Mouse (Mus musculus) ES-E14 (cell line): ENCODE measurements at regions not wholly inside any gene's neighbourhood (a gene's known extent, or its start where the extent isn't known, plus 50 kb on each side); places are given as distances from the start of the nearest gene placed in this dataset.

Experiments used
- DNase-seq: peaks from one replicate; pipeline ENCODE4 v3.0.0-alpha.2; 2013; ENCODE audit warnings: low read depth, low spot score
- H3K27ac ChIP-seq: 2 replicates; pipeline ENCODE4 v1.5.1; 2012; ENCODE audit warnings: low read depth, mild to moderate bottlenecking, low read length, moderate library complexity, mixed read lengths; ENCODE audit not compliant: poor library complexity, insufficient read depth, severe bottlenecking
- H3K36me3 ChIP-seq: 2 replicates; pipeline ENCODE4 v1.6.1; 2012; ENCODE audit warnings: mild to moderate bottlenecking, low read length, moderate library complexity, mixed read lengths; ENCODE audit not compliant: control insufficient read depth, poor library complexity, insufficient read depth, severe bottlenecking
- H3K4me1 ChIP-seq, 2 experiments: fragments of 150-350 bp in 1 of 2; sonication (generic) in 1 of 2; 2 replicates each; pipeline ENCODE4 v1.6.1; 2012; ENCODE audit warnings: low read length in 2 of 2, mild to moderate bottlenecking in 1 of 2, mixed read lengths in 1 of 2; ENCODE audit not compliant: control insufficient read depth in 2 of 2, insufficient read depth in 2 of 2, poor library complexity in 1 of 2
- H3K4me3 ChIP-seq, 2 experiments: fragments of 150-350 bp in 1 of 2; sonication (generic) in 1 of 2; 2 replicates each; pipeline ENCODE4 v1.5.1; 2012; ENCODE audit warnings: low read length in 2 of 2, low read depth in 1 of 2, mild to moderate bottlenecking in 1 of 2, mixed read lengths in 1 of 2; ENCODE audit not compliant: insufficient read depth in 1 of 2, poor library complexity in 1 of 2, severe bottlenecking in 1 of 2
- H3K9ac ChIP-seq: 2 replicates; pipeline ENCODE4 v1.6.1; 2012; ENCODE audit warnings: low read depth, mild to moderate bottlenecking, low read length, mixed read lengths; ENCODE audit not compliant: poor library complexity, insufficient read depth, severe bottlenecking
- H3K9me3 ChIP-seq: fragments of 150-350 bp; sonication (generic); 2 replicates; pipeline ENCODE4 v1.6.1; 2012; ENCODE audit warnings: low read depth, mild to moderate bottlenecking, low read length; ENCODE audit not compliant: control insufficient read depth, insufficient read depth
- CHD2 ChIP-seq: IDR thresholded peaks from 2 replicates; pipeline ENCODE4 v1.6.1; 2014; ENCODE audit warnings: mild to moderate bottlenecking, low read depth, low read length, inconsistent platforms
- HCFC1 ChIP-seq: IDR thresholded peaks from 2 replicates; pipeline ENCODE4 v1.6.1; 2012; ENCODE audit warnings: low read length, inconsistent platforms, borderline replicate concordance; ENCODE audit not compliant: insufficient read depth
- MAFK ChIP-seq: IDR thresholded peaks from 2 replicates; pipeline ENCODE4 v1.6.1; 2014; ENCODE audit warnings: mild to moderate bottlenecking, low read depth, low read length, inconsistent platforms; ENCODE audit not compliant: insufficient read depth
- ZC3H11A ChIP-seq: IDR thresholded peaks from 2 replicates; pipeline ENCODE4 v1.6.1; 2012; ENCODE audit warnings: low read depth, mild to moderate bottlenecking, inconsistent platforms, low read length, borderline replicate concordance
- ZNF384 ChIP-seq: IDR thresholded peaks from 2 replicates; pipeline ENCODE4 v1.6.1; 2012; ENCODE audit warnings: low read depth, low read length, inconsistent platforms
- in situ Hi-C, 2 experiments: fragments of 600-800 bp; cut with MboI; formaldehyde crosslinking; loops; one replicate each; pipeline ENCODE4 v1.15.1; 2025; ENCODE audit warnings: low sequenced_read_pairs in 2 of 2, inconsistent platforms in 1 of 2; ENCODE audit not compliant: unreplicated experiment in 2 of 2

- Histone ChIP-seq H3K9me3 (no peaks in the 10 kb centered on the region), H3K9ac (no peak overlapping the region), H3K4me3 (no peak overlapping the region), H3K4me1 (no peaks in the 10 kb centered on the region), H3K27ac (no peak overlapping the region), H3K36me3 (no peaks in the 10 kb centered on the region)
- in situ Hi-C loops = no loop called here
- no peak for DNase-seq
- TF ChIP-seq ZNF384 (no peak), CHD2 (no peak), MAFK (no peak), HCFC1 (no peak), ZC3H11A (no peak)
Observed at GRCm38 (mm10) chr4:131407464-131407863, 430.6 kb downstream of the Ptpru start.

GRCm38 (mm10) chr4:131408644-131409043, 429.4 kb downstream of the Ptpru start:
- TF ChIP-seq CHD2 (no peak), ZNF384 (no peak), HCFC1 (no peak), MAFK (no peak)
- Histone ChIP-seq H3K27ac (no peak overlapping the region), H3K9me3 (no peaks in the 10 kb centered on the region), H3K9ac (no peak overlapping the region), H3K36me3 (no peaks in the 10 kb centered on the region), H3K4me3 (no peak overlapping the region), H3K4me1 (no peaks in the 10 kb centered on the region)
- in situ Hi-C loops = no loop called here
- DNase-seq = no peak

GRCm38 (mm10) chr4:131409805-131410204, 428.3 kb downstream of the Ptpru start:
- peak; percentile 51 for DNase-seq
- H3K4me3 ChIP-seq = no peak overlapping the region
- no peak overlapping the region for H3K27ac ChIP-seq
- no peaks in the 10 kb centered on the region for H3K36me3 ChIP-seq
- H3K9me3 ChIP-seq = no peaks in the 10 kb centered on the region
- TF ChIP-seq ZC3H11A = no peak
- no peak for TF ChIP-seq ZNF384
- no peak for TF ChIP-seq CHD2
- no peak for TF ChIP-seq HCFC1
- no peak for TF ChIP-seq MAFK
- H3K4me1 ChIP-seq = no peaks in the 10 kb centered on the region
- in situ Hi-C loops = no loop called here
- H3K9ac ChIP-seq = no peak overlapping the region

GRCm38 (mm10) chr4:131411936-131412335, 426.2 kb downstream of the Ptpru start:
- no peak overlapping the region for H3K27ac ChIP-seq

GRCm38 (mm10) chr4:131413380-131413779, 424.7 kb downstream of the Ptpru start:
- no peak for DNase-seq
- TF ChIP-seq ZNF384 = no peak
- no peak for TF ChIP-seq CHD2
- no peak for TF ChIP-seq MAFK
- TF ChIP-seq HCFC1 = no peak
- TF ChIP-seq ZC3H11A = no peak
- H3K4me3 ChIP-seq = no peak overlapping the region
- H3K4me1 ChIP-seq = no peaks in the 10 kb centered on the region
- H3K27ac ChIP-seq = no peak overlapping the region
- H3K36me3 ChIP-seq = no peaks in the 10 kb centered on the region
- no peak overlapping the region for H3K9ac ChIP-seq
- H3K9me3 ChIP-seq = no peaks in the 10 kb centered on the region
- in situ Hi-C loops = no loop called here

More at GRCm38 (mm10) chr4:131411936-131412335, 426.2 kb downstream of the Ptpru start:
- TF ChIP-seq MAFK = no peak
- no peak for TF ChIP-seq ZNF384
- TF ChIP-seq ZC3H11A = no peak
- no peak for TF ChIP-seq HCFC1
- TF ChIP-seq CHD2 = no peak
- no peak for DNase-seq
- Histone ChIP-seq H3K36me3 (no peaks in the 10 kb centered on the region), H3K9me3 (no peaks in the 10 kb centered on the region), H3K9ac (no peak overlapping the region), H3K4me3 (no peak overlapping the region), H3K4me1 (no peaks in the 10 kb centered on the region)
- in situ Hi-C loops = no loop called here
